8 mouse cellular contexts compared by ENCODE assay signal in genomic region chr11:48825979-48826751, GRCm38 (mm10). TPM values are rescaled to one million over a fixed set of nuclear protein-coding genes. Genes with fewer than 3 reads are reported as not detected.
DNase-seq lines count a peak whose midpoint lies in the region; ATAC-seq and TF ChIP-seq lines count a peak whose summit lies in the region.
"Not testable (repeated sequence)": the region's sequence is repeated elsewhere in the genome, so short reads cannot be mapped to it uniquely, and the experiment has no call there.

Gene Trim7 (plus strand): TSS chr11:48826140.
Gene Gm12184 (minus strand): TSS chr11:48826655.

- H3K27ac ChIP-seq in embryonic facial prominence, embryonic 12.5 days, result not testable (repeated sequence)
- peak within 1 kb of the TSS; percentile 48; the same call in 1 of the 2 replicates for H3K27ac ChIP-seq in hindbrain, embryonic 13.5 days
- peak within 1 kb of the TSS; percentile 55 for H3K27ac ChIP-seq in layer of hippocampus, adult 2 months
- peak within 1 kb of the TSS; percentile 25; the same call in 1 of the 2 replicates for H3K27ac ChIP-seq in midbrain, embryonic 15.5 days
- peak within 1 kb of the TSS; percentile 66 for H3K27ac ChIP-seq in stomach, embryonic 16.5 days (ENCODE audit: low read length)

- DNase-seq in G1E (ENCODE audit: low spot score); gonadal fat pad, adult 2 months (ENCODE audit: low read depth); layer of hippocampus, adult 2 months (ENCODE audit: low spot score in 2 of 2): not testable (repeated sequence)
- peak; percentile 46 for DNase-seq in lung, adult 2 months

- TF ChIP-seq CTCF in G1E (IDR thresholded peaks at IDR 0.05; ENCODE audit: low read depth, low read length); layer of hippocampus, adult 2 months (conservative IDR thresholded peaks at IDR 0.05); lung, adult 2 months (IDR thresholded peaks at IDR 0.05; ENCODE audit: insufficient read depth, low read length): not testable (repeated sequence)

- H3K9ac ChIP-seq in embryonic facial prominence, embryonic 12.5 days, result peak within 1 kb of the TSS; percentile 45; the same call in 1 of the 2 replicates
- H3K9ac ChIP-seq in hindbrain, embryonic 13.5 days, result peak within 1 kb of the TSS; percentile 39; the same call in 1 of the 2 replicates
- H3K9ac ChIP-seq in midbrain, embryonic 15.5 days, result 0 out of 2 replicates have a peak within 1 kb of the TSS, but pooled peaks have one; percentile 8
- H3K9ac ChIP-seq in stomach, embryonic 16.5 days (ENCODE audit: low read length), result peak within 1 kb of the TSS; percentile 72

- peaks cover 32% of the 10 kb centered on the region for H3K4me1 ChIP-seq in G1E (ENCODE audit: insufficient read depth, low read depth, low read length)
- H3K4me1 ChIP-seq in embryonic facial prominence, embryonic 12.5 days; lung, adult 2 months (ENCODE audit: control insufficient read depth, insufficient read depth, low read length): not testable (repeated sequence)
- peaks cover 18% of the 10 kb centered on the region for H3K4me1 ChIP-seq in hindbrain, embryonic 13.5 days (replicated peaks)
- peaks cover 26% of the 10 kb centered on the region for H3K4me1 ChIP-seq in midbrain, embryonic 15.5 days
- peaks cover 10% of the 10 kb centered on the region; the same call in 1 of the 2 replicates for H3K4me1 ChIP-seq in stomach, embryonic 16.5 days (ENCODE audit: control insufficient read depth, insufficient read depth, low read length)

- WGBS in embryonic facial prominence, embryonic 12.5 days, result under 1% methylated on average over 59 of the region's 92 CpGs
- under 1% methylated on average over 40 of the region's 92 CpGs for WGBS in hindbrain, embryonic 13.5 days
- WGBS in lung, adult 2 months, result 2% methylated on average over 61 of the region's 92 CpGs
- 0% methylated on average over 53 of the region's 92 CpGs for WGBS in midbrain, embryonic 15.5 days
- under 1% methylated on average over 39 of the region's 92 CpGs for WGBS in stomach, embryonic 16.5 days

- peak within 1 kb of the TSS; percentile 69 for H3K4me2 ChIP-seq in embryonic facial prominence, embryonic 12.5 days (replicated peaks)
- peak within 1 kb of the TSS; percentile 58 for H3K4me2 ChIP-seq in hindbrain, embryonic 13.5 days
- H3K4me2 ChIP-seq in midbrain, embryonic 15.5 days, result peak within 1 kb of the TSS; percentile 66
- peak within 1 kb of the TSS; percentile 69 for H3K4me2 ChIP-seq in stomach, embryonic 16.5 days (ENCODE audit: low read depth, low read length)

- H3K36me3 ChIP-seq in G1E (replicated peaks); embryonic facial prominence, embryonic 12.5 days; hindbrain, embryonic 13.5 days; midbrain, embryonic 15.5 days (replicated peaks); stomach, embryonic 16.5 days (ENCODE audit: control insufficient read depth, insufficient read depth, low read length): not testable (repeated sequence)

- not testable (repeated sequence) for TF ChIP-seq POLR2A in lung, adult 2 months (IDR thresholded peaks at IDR 0.05; ENCODE audit: borderline replicate concordance, extremely low read depth, low read depth, low read length)

- H3K9me3 ChIP-seq in G1E (replicated peaks); embryonic facial prominence, embryonic 12.5 days; hindbrain, embryonic 13.5 days; midbrain, embryonic 15.5 days; stomach, embryonic 16.5 days (replicated peaks; ENCODE audit: control insufficient read depth, low read length): not testable (repeated sequence)

- not testable (repeated sequence) for ATAC-seq in G1E (ENCODE audit: extremely low read depth, insufficient number of reproducible peaks, low FRiP score, poor library complexity, severe bottlenecking)
- ATAC-seq in embryonic facial prominence, embryonic 12.5 days (ENCODE audit: insufficient number of reproducible peaks, insufficient read depth, low FRiP score, low TSS enrichment), result peak; percentile 76
- peak; percentile 83 for ATAC-seq in hindbrain, embryonic 13.5 days (ENCODE audit: low FRiP score)
- peak; percentile 79 for ATAC-seq in midbrain, embryonic 15.5 days (replicated peaks)
- peak; percentile 91 for ATAC-seq in stomach, embryonic 16.5 days (ENCODE audit: insufficient read depth, low FRiP score)

- not testable (repeated sequence) for H3K27me3 ChIP-seq in G1E (ENCODE audit: insufficient read depth, low read length); stomach, embryonic 16.5 days (ENCODE audit: control insufficient read depth, insufficient read depth, low read length)
- H3K27me3 ChIP-seq in embryonic facial prominence, embryonic 12.5 days, result peaks cover 14% of the 10 kb centered on the region
- peaks cover 34% of the 10 kb centered on the region for H3K27me3 ChIP-seq in hindbrain, embryonic 13.5 days
- H3K27me3 ChIP-seq in midbrain, embryonic 15.5 days (replicated peaks), result peaks cover 26% of the 10 kb centered on the region

- H3K4me3 ChIP-seq in G1E (ENCODE audit: low read depth, low read length), result peak within 1 kb of the TSS; percentile 68
- H3K4me3 ChIP-seq in embryonic facial prominence, embryonic 12.5 days, result peak within 1 kb of the TSS; percentile 40
- H3K4me3 ChIP-seq in hindbrain, embryonic 13.5 days, result peak within 1 kb of the TSS; percentile 45
- peak within 1 kb of the TSS; percentile 37 for H3K4me3 ChIP-seq in layer of hippocampus, adult 2 months
- H3K4me3 ChIP-seq in lung, adult 2 months (replicated peaks; ENCODE audit: extremely low read depth, low read depth, low read length), result peak within 1 kb of the TSS; percentile 61
- peak within 1 kb of the TSS; percentile 43 for H3K4me3 ChIP-seq in midbrain, embryonic 15.5 days
- peak within 1 kb of the TSS; percentile 55 for H3K4me3 ChIP-seq in stomach, embryonic 16.5 days (replicated peaks; ENCODE audit: low read length)

RNA-seq across cellular contexts. Expression of gene Trim7, which starts in this region (rescaled TPM):
- 1.2 and 4.0 TPM in 2 replicates for total RNA-seq in G1E (2014; fragmentation: Nextera tagmentation)
- 2.3 and 3.0 TPM in 2 replicates for total RNA-seq in G1E (2017)
- polyA plus RNA-seq in G1E (2012), result 0.59 and 0.67 TPM in 2 replicates
- 0.65 and 1.5 TPM in 2 replicates for polyA plus RNA-seq in embryonic facial prominence, embryonic 12.5 days (2016; fragmentation: Nextera tagmentation; extraction: Ambion mirVana)
- 13.5 and 16.9 TPM in 2 replicates for polyA plus RNA-seq in gonadal fat pad, adult 2 months (2012; rRNA removed)
- polyA plus RNA-seq in hindbrain, embryonic 13.5 days (2015; fragmentation: Nextera tagmentation; extraction: Ambion mirVana), result 1.0 and 2.8 TPM in 2 replicates
- total RNA-seq in layer of hippocampus, adult 2 months (2021), result 1 to 10 TPM; 2.6 to 2.8 TPM
- polyA plus RNA-seq in lung, adult 2 months (2012; rRNA removed), result 7.8 and 11.6 TPM in 2 replicates
- 2.3 and 2.6 TPM in 2 replicates for polyA plus RNA-seq in midbrain, embryonic 15.5 days (2015; fragmentation: Nextera tagmentation; extraction: Ambion mirVana)
- polyA plus RNA-seq in stomach, embryonic 16.5 days (2015; fragmentation: Nextera tagmentation; extraction: Ambion mirVana), result 1.7 and 2.6 TPM in 2 replicates

RNA-seq across cellular contexts. Expression of gene Gm12184, which starts in this region (rescaled TPM):
- 22.1 and 22.5 TPM in 2 replicates for total RNA-seq in G1E (2014; fragmentation: Nextera tagmentation)
- 15.3 and 16.3 TPM in 2 replicates for total RNA-seq in G1E (2017)
- 47.2 and 49.5 TPM in 2 replicates for polyA plus RNA-seq in G1E (2012)
- 6.9 and 7.0 TPM in 2 replicates for polyA plus RNA-seq in embryonic facial prominence, embryonic 12.5 days (2016; fragmentation: Nextera tagmentation; extraction: Ambion mirVana)
- polyA plus RNA-seq in gonadal fat pad, adult 2 months (2012; rRNA removed), result 11.0 and 15.0 TPM in 2 replicates
- polyA plus RNA-seq in hindbrain, embryonic 13.5 days (2015; fragmentation: Nextera tagmentation; extraction: Ambion mirVana), result 2.8 and 4.4 TPM in 2 replicates
- total RNA-seq in layer of hippocampus, adult 2 months (2021), result 1 to 10 TPM in 1 of 2 experiments, under 1 TPM in 1; 0.79 to 1.3 TPM
- polyA plus RNA-seq in lung, adult 2 months (2012; rRNA removed), result 5.3 TPM in 2 replicates
- 2.6 and 4.0 TPM in 2 replicates for polyA plus RNA-seq in midbrain, embryonic 15.5 days (2015; fragmentation: Nextera tagmentation; extraction: Ambion mirVana)
- 0.98 and 1.5 TPM in 2 replicates for polyA plus RNA-seq in stomach, embryonic 16.5 days (2015; fragmentation: Nextera tagmentation; extraction: Ambion mirVana)

Comparison
In these comparisons a context has a peak if more than half of its experiments do, and no peak if none do; other contexts are left out.
1. RNA of gene Gm12184 (total RNA-seq): 15.3 to 22.5 TPM in G1E; 0.79 to 1.3 TPM in layer of hippocampus, adult 2 months; every median in the first group is over 4 times any median in the second.
2. H3K9ac ChIP-seq: peak in every context shown above with its lines; median percentile 72 in stomach, embryonic 16.5 days; 45 in embryonic facial prominence, embryonic 12.5 days; 39 in hindbrain, embryonic 13.5 days; 8 in midbrain, embryonic 15.5 days.
3. Peak in every context shown above with its lines, with median percentiles within 50 percentile points of each other: H3K4me3 ChIP-seq and H3K4me2 ChIP-seq.